In the genomic region with DNA sequence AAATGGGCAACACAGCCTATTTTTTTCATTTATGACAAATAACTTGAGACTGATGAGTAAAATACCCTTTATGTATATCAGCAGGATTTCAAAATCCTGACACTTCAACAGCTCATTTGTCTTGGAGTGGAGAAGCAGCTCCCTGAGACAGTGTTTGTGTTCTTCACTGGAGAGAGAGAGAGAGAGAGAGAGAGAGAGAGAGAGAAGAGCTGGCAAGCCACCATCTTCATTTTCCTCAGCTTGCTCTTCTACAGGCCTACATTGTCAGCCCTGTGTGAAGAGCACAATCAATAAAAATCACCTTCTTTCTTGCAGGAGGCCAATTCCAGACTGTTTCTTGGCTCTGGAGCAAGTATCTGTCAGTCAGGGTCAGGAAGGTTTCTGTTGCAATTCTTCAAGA, we compare ENCODE assay signal across 20 mouse cellular contexts.
DNase-seq lines count a peak whose midpoint lies in the region; ATAC-seq and TF ChIP-seq lines count a peak whose summit lies in the region.
"Had no signal": no experiment of that assay in that cellular context is flagged by ENCODE, and none has a peak within 500 bp of the region (broad histone marks: within the 10 kb centered on the region; RNA-seq: fewer than 3 reads in every experiment).

No protein-coding gene starts in this region.

- no peaks in the 10 kb centered on the region for H3K27me3 ChIP-seq in lung, embryonic 15.5 days
- no peaks in the 10 kb centered on the region for H3K27me3 ChIP-seq in lung, postnatal 0 days (replicated peaks; ENCODE audit: insufficient read depth, low read length)
- H3K27me3 ChIP-seq: CH12.LX; embryonic facial prominence, embryonic 13.5 days; heart, embryonic 13.5 days had no signal

- DNase-seq in adrenal gland, adult 2 months: peak; percentile 16
- DNase-seq in adrenal gland, postnatal 10 days: no peak
- no peak for DNase-seq in lung, adult 2 months
- peak; percentile 72 for DNase-seq in lung, postnatal 0 days (ENCODE audit: low spot score)
- no peak for DNase-seq in ovary, postnatal 14 days (ENCODE audit: low spot score)
- DNase-seq in frontal cortex, adult 2 months (ENCODE audit: extremely low spot score in 1 of 2, low spot score in 1 of 2): no peak
- DNase-seq: adrenal gland, postnatal 14 days; cerebellum, adult 11-12 months; cerebellum, adult 9-11 months; cerebellum, postnatal 36 days; gastrocnemius, adult 2 months; gastrocnemius, postnatal 25 days; heart, postnatal 36 days had no signal

- peak; percentile 42; the same call in 1 of the 2 replicates for TF ChIP-seq EP300 in lung, postnatal 0 days (IDR thresholded peaks at IDR 0.05)

- H3K27ac ChIP-seq in lung, embryonic 15.5 days: no peak overlapping the region
- H3K27ac ChIP-seq in lung, postnatal 0 days (ENCODE audit: low read length): no peak overlapping the region
- H3K27ac ChIP-seq: embryonic facial prominence, embryonic 13.5 days; gastrocnemius, adult 2 months; heart, embryonic 13.5 days had no signal

- H3K4me1 ChIP-seq in lung, embryonic 15.5 days: 0 out of 2 replicates have a peak, but pooled peaks cover 3% of the 10 kb centered on the region
- no peaks in the 10 kb centered on the region; the same call in 1 of the 2 replicates for H3K4me1 ChIP-seq in lung, adult 2 months (ENCODE audit: control insufficient read depth, insufficient read depth, low read length)
- H3K4me1 ChIP-seq in lung, postnatal 0 days (ENCODE audit: insufficient read depth, low read depth, low read length): no peaks in the 10 kb centered on the region
- H3K4me1 ChIP-seq: embryonic facial prominence, embryonic 13.5 days had no signal

- ATAC-seq in lung, embryonic 15.5 days (ENCODE audit: borderline replicate concordance, extremely low read depth, low FRiP score, low TSS enrichment): peak; percentile 91
- peak; percentile 80 for ATAC-seq in lung, postnatal 0 days
- ATAC-seq: forebrain, embryonic 14.5 days; hindbrain, embryonic 16.5 days; inflammation-experienced regulatory T-cells, adult 6 months had no signal

- no peak overlapping the region for H3K4me3 ChIP-seq in lung, embryonic 15.5 days
- H3K4me3 ChIP-seq in lung, adult 2 months (replicated peaks; ENCODE audit: extremely low read depth, low read depth, low read length): no peak overlapping the region
- H3K4me3 ChIP-seq in lung, postnatal 0 days (ENCODE audit: low read depth, low read length): no peak overlapping the region
- H3K4me3 ChIP-seq: embryonic facial prominence, embryonic 13.5 days; gastrocnemius, adult 2 months; heart, embryonic 13.5 days had no signal

- H3K9ac ChIP-seq in lung, embryonic 15.5 days: no peak overlapping the region
- H3K9ac ChIP-seq in lung, postnatal 0 days (replicated peaks; ENCODE audit: low read depth): no peak overlapping the region
- H3K9ac ChIP-seq: embryonic facial prominence, embryonic 13.5 days; heart, embryonic 13.5 days had no signal

- TF ChIP-seq POLR2A in lung, adult 2 months (IDR thresholded peaks at IDR 0.05; ENCODE audit: borderline replicate concordance, extremely low read depth, low read depth, low read length): no peak

- no peaks in the 10 kb centered on the region for H3K9me3 ChIP-seq in lung, embryonic 15.5 days
- no peaks in the 10 kb centered on the region for H3K9me3 ChIP-seq in lung, postnatal 0 days (ENCODE audit: low read length)
- H3K9me3 ChIP-seq: embryonic facial prominence, embryonic 13.5 days; heart, embryonic 13.5 days had no signal

- no peak overlapping the region for H3K4me2 ChIP-seq in lung, embryonic 15.5 days
- no peak overlapping the region for H3K4me2 ChIP-seq in lung, postnatal 0 days (replicated peaks; ENCODE audit: low read depth, low read length)
- H3K4me2 ChIP-seq: embryonic facial prominence, embryonic 13.5 days; heart, embryonic 13.5 days had no signal

- no peaks in the 10 kb centered on the region for H3K36me3 ChIP-seq in lung, embryonic 15.5 days
- no peaks in the 10 kb centered on the region for H3K36me3 ChIP-seq in lung, postnatal 0 days (ENCODE audit: insufficient read depth, low read length)
- H3K36me3 ChIP-seq: embryonic facial prominence, embryonic 13.5 days; heart, embryonic 13.5 days had no signal

- TF ChIP-seq CTCF in lung, adult 2 months (IDR thresholded peaks at IDR 0.05; ENCODE audit: insufficient read depth, low read length): no peak
- no peak for TF ChIP-seq CTCF in lung, postnatal 0 days (IDR thresholded peaks at IDR 0.05)

Comparison
In these comparisons a context has a peak if more than half of its experiments do, and no peak if none do; other contexts are left out.
1. DNase-seq: peak in adrenal gland, adult 2 months (single experiment) and lung, postnatal 0 days (single experiment); none in adrenal gland, postnatal 10 days (single experiment), lung, adult 2 months (single experiment), ovary, postnatal 14 days (single experiment) and frontal cortex, adult 2 months (0 of 2).